Mouse (Mus musculus) CH12.LX (cell line): ENCODE data around the gene Vill.

Experiments used
- CHD2 ChIP-seq: IDR thresholded peaks from 2 replicates; pipeline ENCODE4 v1.6.1; 2011; ENCODE audit warnings: low read length, improper control_type of control experiment
- CTCF ChIP-seq, 2 experiments: IDR thresholded peaks in 1 of 2; conservative IDR thresholded peaks in 1 of 2; 2 replicates each; pipeline ENCODE4 v1.5.1; 2011 to 2012; ENCODE audit warnings: low read depth in 2 of 2, low read length in 2 of 2, improper control_type of control experiment in 1 of 2, inconsistent platforms in 1 of 2, mild to moderate bottlenecking in 1 of 2, moderate library complexity in 1 of 2
- ELF1 ChIP-seq: IDR thresholded peaks from 2 replicates; pipeline ENCODE4 v1.6.1; 2014; ENCODE audit warnings: low read depth, mild to moderate bottlenecking, inconsistent platforms, low read length, improper control_type of control experiment
- ETS1 ChIP-seq: conservative IDR thresholded peaks from 2 replicates; pipeline ENCODE4 v1.6.1; 2012; ENCODE audit warnings: low read depth, mild to moderate bottlenecking, inconsistent platforms, low read length, improper control_type of control experiment, moderate library complexity
- JUND ChIP-seq: conservative IDR thresholded peaks from 2 replicates; pipeline ENCODE4 v1.6.1; 2011; ENCODE audit warnings: low read depth, low read length, improper control_type of control experiment
- MAX ChIP-seq: IDR thresholded peaks from 2 replicates; pipeline ENCODE4 v1.6.1; 2011; ENCODE audit warnings: low read length, improper control_type of control experiment
- POLR2A ChIP-seq: IDR thresholded peaks from 2 replicates; pipeline ENCODE4 v1.6.1; 2011; ENCODE audit warnings: low read depth, mild to moderate bottlenecking, improper control_type of control experiment, low read length
- RAD21 ChIP-seq: IDR thresholded peaks from 2 replicates; pipeline ENCODE4 v1.6.1; 2011; ENCODE audit warnings: low read depth, mild to moderate bottlenecking, low read length, improper control_type of control experiment, moderate library complexity
- RCOR1 ChIP-seq: conservative IDR thresholded peaks from 2 replicates; pipeline ENCODE4 v1.6.1; 2012; ENCODE audit warnings: low read depth, mild to moderate bottlenecking, inconsistent platforms, low read length, improper control_type of control experiment
- USF2 ChIP-seq: conservative IDR thresholded peaks from 2 replicates; pipeline ENCODE4 v1.6.1; 2011; ENCODE audit warnings: low read depth, low read length, improper control_type of control experiment
- ZNF384 ChIP-seq: IDR thresholded peaks from 2 replicates; pipeline ENCODE4 v1.6.1; 2012; ENCODE audit warnings: low read depth, low read length, improper control_type of control experiment, inconsistent platforms

DNA sequence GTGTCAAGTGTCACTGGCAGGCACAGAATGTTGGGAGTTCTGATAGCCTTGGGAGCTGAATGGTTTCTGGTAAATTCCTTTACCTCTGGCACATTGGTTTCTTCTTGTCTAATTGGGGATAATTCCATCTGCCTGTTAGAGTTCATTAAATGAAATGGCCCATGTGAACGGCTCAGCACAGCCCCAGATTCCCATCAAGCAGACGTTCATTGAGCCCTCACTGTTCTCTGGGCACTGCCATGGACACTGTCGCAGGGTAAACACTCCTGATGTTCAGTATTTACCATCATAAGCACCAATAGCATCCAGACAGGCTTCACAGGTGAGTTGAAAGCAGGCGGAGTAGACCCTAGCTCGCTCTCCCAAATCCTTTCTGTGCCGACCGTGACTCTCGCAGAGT lies 18.5 kb upstream of the Vill start:
- no peak for TF ChIP-seq USF2
- TF ChIP-seq CTCF (conservative IDR thresholded peaks at IDR 0.05 in 1 of 2, IDR thresholded peaks at IDR 0.05 in 1 of 2; ENCODE audit: low read depth in 2 of 2, low read length in 2 of 2) = no peak
- TF ChIP-seq POLR2A = no peak
- TF ChIP-seq JUND = no peak
- TF ChIP-seq CHD2 = no peak
- no peak for TF ChIP-seq MAX
- no peak for TF ChIP-seq RCOR1
- TF ChIP-seq ETS1 = no peak
- no peak for TF ChIP-seq RAD21
- TF ChIP-seq ZNF384 = no peak
- no peak for TF ChIP-seq ELF1
